Mouse (Mus musculus) megakaryocyte, embryonic 14.5 days (primary cell): ENCODE measurements around the gene Tdp2.

ENCODE experiments used
- FLI1 ChIP-seq: IDR thresholded peaks from 2 replicates; pipeline ENCODE4 v1.6.1; 2012; ENCODE audit warnings: low read length, inconsistent platforms, mixed read lengths
- GATA1 ChIP-seq: IDR thresholded peaks from 3 replicates; pipeline ENCODE4 v1.6.1; 2012; ENCODE audit warnings: mixed read lengths, low read length, inconsistent platforms, borderline replicate concordance

- no peak for TF ChIP-seq GATA1
- TF ChIP-seq FLI1: no peak
These were observed 45.4 kb upstream of the Tdp2 start for GRCm38 (mm10) chr13:24786014-24786490.
